Mouse (Mus musculus) CH12.LX (cell line): ENCODE measurements around the gene Smim24.

Source experiments
- BHLHE40 ChIP-seq: IDR thresholded peaks from 2 replicates; pipeline ENCODE4 v1.6.1; 2011; ENCODE audit warnings: mild to moderate bottlenecking, low read depth, low read length, improper control_type of control experiment
- EP300 ChIP-seq: IDR thresholded peaks from 2 replicates; pipeline ENCODE4 v1.6.1; 2011; ENCODE audit warnings: low read length, improper control_type of control experiment

DNA sequence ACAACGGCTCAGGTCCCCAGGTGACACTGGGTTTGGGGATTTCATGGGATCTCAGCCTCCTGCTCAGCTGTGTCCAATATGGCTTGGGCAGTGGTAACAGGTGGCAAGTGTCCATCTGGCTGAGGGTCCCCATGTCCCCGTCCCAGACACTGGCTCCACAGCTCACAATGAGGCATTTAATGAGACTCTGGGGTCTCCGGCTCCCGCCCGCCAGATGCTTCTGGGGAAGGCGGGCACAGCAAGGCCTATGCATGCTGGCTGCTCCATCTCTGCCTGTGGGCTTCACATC, 25.7 kb upstream of the Smim24 start:
- TF ChIP-seq EP300 (no peak), BHLHE40 (no peak)
